Mouse (Mus musculus) urinary bladder, postnatal 25 days (tissue): Measurements from ENCODE around the gene Il1rapl1.

Source experiments
- DNase-seq: peaks from one replicate; pipeline ENCODE4 v3.0.0; 2022; ENCODE audit warnings: low spot score

Il1rapl1 gene

DNA sequence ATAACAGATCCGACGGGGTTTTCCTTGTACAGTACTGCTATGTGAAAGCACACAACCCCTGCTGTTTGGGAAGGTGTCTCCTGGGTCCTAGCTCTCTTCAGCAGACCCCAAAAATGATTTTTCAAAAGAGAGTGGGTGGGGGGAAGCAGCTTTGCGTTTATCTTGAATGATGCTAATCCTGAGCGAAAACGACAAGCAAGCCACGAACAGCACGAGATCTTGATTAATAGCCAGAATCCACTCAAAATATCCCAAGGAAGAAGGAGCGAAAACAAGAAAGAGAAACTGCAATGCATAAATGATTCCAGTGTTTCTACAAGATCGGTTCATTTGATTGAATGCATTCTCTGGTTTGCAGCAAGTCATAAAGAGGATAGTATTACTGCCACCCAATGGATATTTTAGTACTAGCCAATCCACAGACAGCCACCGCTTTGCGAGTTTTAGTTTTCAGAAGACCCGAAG is at the start of gene Il1rapl1:
TSS of gene Il1rapl1 (minus strand) at position 37 of the 465 bp plus-strand sequence.
- no peak for DNase-seq

GRCm38 (mm10) chrX:88158037-88158436 is 42.6 kb upstream of the Il1rapl1 start:
- no peak for DNase-seq

DNA sequence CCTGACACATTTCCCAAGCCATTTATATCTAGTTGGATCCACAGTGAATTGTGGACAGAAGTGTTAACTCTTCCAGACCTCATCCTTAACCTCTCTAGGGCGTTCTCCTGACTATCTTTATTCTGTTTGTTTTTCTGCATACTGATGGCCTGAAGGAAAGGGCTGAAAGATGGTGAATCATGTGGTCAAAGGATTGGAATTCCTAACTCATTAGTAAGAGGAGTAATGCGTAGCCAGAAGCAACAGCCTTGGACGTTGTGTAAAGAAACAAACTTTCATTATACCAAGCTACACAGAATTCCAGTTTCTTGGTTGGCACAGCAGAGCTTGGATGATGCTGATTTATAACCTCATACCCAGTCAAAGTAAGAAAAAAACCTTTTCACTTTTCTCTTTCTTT is 10.2 kb upstream of the Il1rapl1 start:
- DNase-seq: no peak

DNA sequence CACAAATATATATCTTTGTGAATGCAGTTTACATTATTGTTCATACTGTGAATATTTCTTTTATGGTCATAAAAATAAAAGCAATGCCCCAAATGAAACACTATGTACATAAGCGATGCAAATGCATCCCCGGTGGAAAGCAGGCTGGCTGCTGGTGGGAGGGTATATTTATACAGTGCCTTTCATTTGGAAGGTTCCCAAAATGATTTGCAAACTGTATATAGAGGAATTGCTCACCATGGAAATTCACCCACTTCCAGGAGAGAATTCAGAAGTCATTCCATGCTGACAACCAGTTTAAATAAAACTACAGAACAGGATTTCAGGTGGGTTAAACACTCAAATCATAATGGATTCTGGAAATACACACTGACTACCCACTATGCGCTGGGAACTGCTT is 4.6 kb upstream of the Il1rapl1 start:
- no peak for DNase-seq

- no peak for DNase-seq
These were observed 2.4 kb upstream of the Il1rapl1 start for GRCm38 (mm10) chrX:88117858-88118257.

- no peak for DNase-seq
These were observed 881 bp upstream of the Il1rapl1 start for GRCm38 (mm10) chrX:88116326-88116725.

GRCm38 (mm10) chrX:88113561-88113960 is 1.9 kb downstream of the Il1rapl1 start:
- DNase-seq: no peak

DNA sequence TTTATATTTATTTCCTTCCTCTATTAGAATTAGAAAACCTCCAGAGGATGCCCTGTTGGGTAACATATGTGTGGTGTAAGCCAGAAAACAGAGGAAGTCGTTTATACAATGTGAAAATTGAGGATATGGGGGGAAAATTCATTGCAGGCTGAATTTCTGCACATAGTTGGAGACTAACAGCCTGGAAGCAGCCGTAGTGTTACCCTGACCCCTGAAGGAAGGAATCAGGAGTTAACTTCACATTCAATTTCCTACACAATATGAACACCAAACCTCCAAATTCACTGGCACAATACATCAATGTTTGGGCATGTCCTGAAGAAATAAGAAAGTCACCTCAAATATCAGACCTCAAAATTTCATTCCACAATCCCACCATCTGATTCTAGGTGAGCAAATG is 3.2 kb downstream of the Il1rapl1 start:
- no peak for DNase-seq

- no peak for DNase-seq
These were observed 5.7 kb downstream of the Il1rapl1 start for GRCm38 (mm10) chrX:88109733-88110132.

GRCm38 (mm10) chrX:88093936-88094569 is 21.4 kb downstream of the Il1rapl1 start:
- DNase-seq: no peak

- DNase-seq: no peak
These were observed 25.6 kb downstream of the Il1rapl1 start for GRCm38 (mm10) chrX:88089873-88090272.

DNA sequence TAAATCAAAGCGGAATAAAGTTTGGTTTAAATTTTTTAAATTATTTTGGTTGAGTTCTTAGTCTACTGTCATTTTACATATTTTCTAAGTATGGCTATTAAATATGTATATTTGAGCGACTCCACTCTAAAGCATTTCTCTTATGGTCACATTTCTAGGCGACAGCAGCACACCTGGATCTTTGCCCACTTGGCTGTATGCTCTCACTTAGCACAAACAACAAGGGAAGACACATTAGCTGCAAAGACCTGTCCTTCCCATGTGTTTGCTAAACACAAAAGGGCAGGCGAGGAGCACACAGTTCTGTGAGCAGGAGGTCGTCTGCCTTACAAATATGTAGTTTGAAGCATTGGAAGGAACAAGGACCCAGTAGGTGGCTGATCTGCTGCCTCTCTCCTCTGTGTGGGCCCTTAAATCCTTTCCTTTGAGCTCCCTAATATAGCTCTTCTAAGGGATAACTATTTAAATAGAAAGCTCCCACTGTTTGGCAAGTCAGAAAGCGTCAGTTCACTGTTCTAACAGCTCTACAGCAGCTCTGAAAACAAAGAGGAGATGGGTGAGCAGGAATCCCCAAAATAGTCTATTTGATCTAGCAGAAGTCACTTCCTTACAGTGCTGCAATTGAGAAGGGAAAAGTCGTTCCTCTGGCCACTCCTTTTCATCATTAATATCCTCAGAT is 42.6 kb downstream of the Il1rapl1 start:
- DNase-seq: no peak

- DNase-seq: no peak
These were observed 45.1 kb downstream of the Il1rapl1 start for GRCm38 (mm10) chrX:88070368-88070767.

GRCm38 (mm10) chrX:88043556-88043955 is 71.9 kb downstream of the Il1rapl1 start:
- no peak for DNase-seq

GRCm38 (mm10) chrX:88038984-88039383 is 76.5 kb downstream of the Il1rapl1 start:
- no peak for DNase-seq

- no peak for DNase-seq
These were observed 218.3 kb downstream of the Il1rapl1 start for GRCm38 (mm10) chrX:87897172-87897571.

- DNase-seq: no peak
These were observed 223.5 kb downstream of the Il1rapl1 start for GRCm38 (mm10) chrX:87891916-87892315.

- no peak for DNase-seq
These were observed 261.3 kb downstream of the Il1rapl1 start for GRCm38 (mm10) chrX:87854107-87854506.

DNA sequence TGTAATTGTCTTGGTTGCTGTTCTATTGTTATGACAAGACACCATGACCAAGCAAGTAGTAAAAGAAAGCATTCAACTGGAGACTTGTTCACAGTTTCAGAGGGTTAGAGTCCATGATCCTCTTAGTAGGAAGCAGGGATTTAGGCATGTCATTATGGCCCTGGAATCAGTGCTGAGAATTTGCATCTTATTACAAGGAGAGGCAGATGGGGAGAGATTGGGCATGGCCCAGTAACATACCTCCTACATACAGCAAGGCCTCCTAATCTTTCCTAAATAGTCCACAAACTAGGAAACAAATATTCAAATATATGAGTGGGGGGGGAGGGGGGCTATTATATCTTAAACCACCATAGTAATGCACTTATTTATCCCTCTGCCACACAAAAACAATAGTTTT is 301.6 kb downstream of the Il1rapl1 start:
- no peak for DNase-seq

DNA sequence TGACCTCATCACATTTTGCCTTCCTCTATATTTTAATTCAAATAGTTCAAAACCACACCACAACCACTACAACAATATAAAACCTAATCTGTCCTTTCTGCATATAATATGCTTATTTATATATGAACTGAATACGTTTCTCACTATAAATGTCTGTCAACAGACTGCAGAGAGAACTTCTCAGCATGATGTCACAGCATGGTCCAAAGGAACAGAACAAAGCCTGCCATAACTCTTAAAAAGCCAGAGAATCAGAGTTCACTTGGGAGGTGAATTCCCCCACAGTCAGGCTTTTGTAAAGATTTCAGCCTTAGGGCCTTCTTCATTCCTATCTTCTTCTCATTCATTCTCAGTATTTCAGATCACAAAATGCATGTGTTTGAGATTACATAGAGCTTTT is 307.7 kb downstream of the Il1rapl1 start:
- no peak for DNase-seq

DNA sequence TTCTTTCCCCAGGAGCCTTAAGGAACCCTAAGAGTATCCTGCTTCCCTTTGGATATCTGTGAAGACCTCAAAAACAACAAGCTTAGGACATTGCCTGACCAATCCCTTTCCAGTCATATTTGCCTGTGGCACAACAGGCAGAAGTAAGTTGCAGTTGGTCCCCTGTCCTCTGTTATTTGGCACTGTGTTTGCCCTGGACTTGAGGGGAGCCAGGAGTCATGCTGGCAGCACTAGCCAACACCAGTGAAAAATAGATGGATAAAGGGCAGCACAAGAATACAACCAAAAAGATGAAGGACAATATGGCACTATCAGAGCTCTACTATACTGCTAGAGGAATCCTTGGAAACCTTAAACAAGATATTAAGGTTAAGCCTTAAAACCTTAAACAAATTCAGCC is 322.4 kb downstream of the Il1rapl1 start:
- no peak for DNase-seq

DNA sequence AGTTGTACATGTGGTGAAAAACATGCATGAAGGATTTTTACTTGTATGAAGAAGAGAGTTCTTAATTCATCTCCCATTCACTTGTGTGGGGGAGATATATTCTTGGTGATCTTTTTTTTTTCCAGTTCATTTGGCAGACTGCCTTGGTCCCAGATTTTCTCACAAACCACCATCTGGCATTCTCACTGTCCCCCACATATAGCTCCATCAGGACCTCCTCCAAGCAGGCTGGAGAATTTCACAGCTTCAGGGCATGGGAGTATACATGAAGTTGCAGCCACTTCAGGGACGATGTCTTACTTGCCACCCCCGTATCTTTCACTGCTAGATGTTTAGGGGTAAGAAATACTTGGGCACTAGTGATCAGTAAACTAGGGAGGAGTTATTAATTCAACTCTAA is 404.9 kb downstream of the Il1rapl1 start:
- DNase-seq: no peak

DNA sequence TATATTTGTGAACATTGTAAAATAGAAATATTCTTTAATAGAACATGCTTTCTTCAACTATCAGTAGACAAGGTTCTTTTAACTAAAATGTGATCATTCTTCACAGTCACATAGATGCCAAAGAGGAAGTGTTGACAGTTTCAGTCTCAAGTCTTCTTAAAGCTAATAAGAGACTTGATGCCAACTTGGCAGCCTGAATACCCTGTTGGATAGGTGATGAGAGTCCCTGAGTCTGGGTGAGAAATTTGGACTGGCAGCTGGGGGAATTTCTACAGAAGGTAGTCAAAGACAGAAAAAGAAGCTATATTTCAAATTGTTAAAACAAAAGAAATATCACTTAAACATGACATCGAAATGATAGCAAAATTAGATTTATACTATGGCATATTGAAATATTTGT is 451.6 kb downstream of the Il1rapl1 start:
- no peak for DNase-seq

DNA sequence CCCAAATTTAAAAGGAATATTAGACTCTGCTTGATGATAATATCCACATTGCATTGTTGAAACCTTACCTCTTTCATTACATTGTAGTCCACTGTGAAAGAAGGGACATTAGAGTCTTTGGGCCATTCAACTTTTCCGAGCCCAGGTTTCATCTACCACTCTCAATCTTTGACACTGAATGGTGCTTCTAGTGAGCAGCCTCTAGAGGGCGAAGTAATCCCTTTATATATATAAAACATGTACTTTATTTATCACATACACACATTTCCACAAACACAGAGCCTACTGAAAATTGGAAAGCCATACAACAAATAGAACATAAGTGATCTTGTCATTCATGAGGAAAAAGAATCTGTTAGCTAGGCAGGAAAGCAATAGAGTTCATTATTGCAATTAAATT is 459.8 kb downstream of the Il1rapl1 start:
- no peak for DNase-seq
